Comparison of ENCODE assay signal across 9 mouse cellular contexts in the genomic region with DNA sequence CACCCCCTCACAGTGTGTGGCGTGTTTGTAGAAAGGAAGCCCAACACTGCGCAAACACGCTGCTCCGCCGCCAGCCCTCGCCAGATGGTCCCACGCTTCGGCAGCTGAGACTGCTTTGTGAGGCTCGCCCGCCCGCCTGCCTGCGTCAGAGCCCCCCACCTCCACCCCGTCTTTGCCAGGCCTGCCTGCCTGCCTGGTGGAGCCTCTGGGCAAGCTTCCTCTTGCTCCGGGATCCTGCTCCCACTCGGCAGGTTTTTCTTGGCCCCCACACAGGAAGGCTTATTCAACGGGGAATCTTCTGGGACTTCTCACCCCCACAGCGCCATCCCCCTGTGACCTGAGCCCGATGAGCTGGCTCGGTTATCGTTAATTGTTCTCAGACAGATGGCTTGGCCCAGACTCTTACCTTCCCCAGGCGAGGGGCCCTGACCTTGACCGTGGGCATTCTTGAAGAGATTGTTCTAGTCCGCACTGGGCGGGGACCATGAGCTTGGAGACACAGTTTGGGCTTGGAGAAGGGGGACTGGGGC. TPM values are rescaled to one million over a fixed set of nuclear protein-coding genes. Genes with fewer than 3 reads are reported as not detected.
A peak's percentile ranks its signal among the peaks of the same experiment; 100 is the strongest.
DNase-seq lines count a peak whose midpoint lies in the region; ATAC-seq and TF ChIP-seq lines count a peak whose summit lies in the region.
"Had no signal": no experiment of that assay in that cellular context is flagged by ENCODE, and none has a peak within 500 bp of the region (broad histone marks: within the 10 kb centered on the region; RNA-seq: fewer than 3 reads in every experiment).

No protein-coding gene starts in this region.

- 10% methylated on average over 24 of the region's 24 CpGs for WGBS in heart, embryonic 11.5 days (ENCODE audit: insufficient replicate concordance)
- WGBS in limb, embryonic 15.5 days: 5% methylated on average over 24 of the region's 24 CpGs
- 4% methylated on average over 24 of the region's 24 CpGs for WGBS in neural tube, embryonic 15.5 days

- H3K4me1 ChIP-seq in heart, embryonic 11.5 days (ENCODE audit: control insufficient read depth, insufficient read depth, low read length): peaks cover 14% of the 10 kb centered on the region
- peaks cover 22% of the 10 kb centered on the region for H3K4me1 ChIP-seq in limb, embryonic 15.5 days
- H3K4me1 ChIP-seq in neural tube, embryonic 15.5 days: peaks cover 31% of the 10 kb centered on the region

- peak overlapping the region; percentile 28; the same call in 1 of the 2 replicates for H3K4me3 ChIP-seq in heart, embryonic 11.5 days (ENCODE audit: low read depth, low read length)
- H3K4me3 ChIP-seq in limb, embryonic 15.5 days: peak overlapping the region; percentile 22
- 0 out of 2 replicates have a peak overlapping the region, but pooled peaks have one; percentile 8 for H3K4me3 ChIP-seq in neural tube, embryonic 15.5 days (replicated peaks)

- H3K4me2 ChIP-seq in heart, embryonic 11.5 days: peak overlapping the region; percentile 68
- peak overlapping the region; percentile 49 for H3K4me2 ChIP-seq in limb, embryonic 15.5 days
- peak overlapping the region; percentile 47 for H3K4me2 ChIP-seq in neural tube, embryonic 15.5 days

- TF ChIP-seq POLR2A in brain, embryonic 14.5 days (IDR thresholded peaks at IDR 0.05; ENCODE audit: borderline replicate concordance, extremely low read depth, insufficient read depth, insufficient read length, poor library complexity, severe bottlenecking): no peak

- no peak for TF ChIP-seq CTCF in brain, embryonic 14.5 days (IDR thresholded peaks at IDR 0.05; ENCODE audit: borderline replicate concordance, extremely low read depth, insufficient read depth, insufficient read length)

- H3K27ac ChIP-seq in heart, embryonic 11.5 days (ENCODE audit: low read depth, low read length): 0 out of 2 replicates have a peak overlapping the region, but pooled peaks have one; percentile 4
- H3K27ac ChIP-seq in limb, embryonic 15.5 days: peak overlapping the region; percentile 90
- H3K27ac ChIP-seq in neural tube, embryonic 15.5 days (replicated peaks): peak overlapping the region; percentile 87

- H3K36me3 ChIP-seq in heart, embryonic 11.5 days (ENCODE audit: control insufficient read depth, insufficient read depth, low read length): no peaks in the 10 kb centered on the region
- no peaks in the 10 kb centered on the region for H3K36me3 ChIP-seq in limb, embryonic 15.5 days
- no peaks in the 10 kb centered on the region for H3K36me3 ChIP-seq in neural tube, embryonic 15.5 days

- H3K27me3 ChIP-seq in heart, embryonic 11.5 days (ENCODE audit: control insufficient read depth, insufficient read depth, low read length): no peaks in the 10 kb centered on the region
- H3K27me3 ChIP-seq in limb, embryonic 15.5 days: no peaks in the 10 kb centered on the region
- no peaks in the 10 kb centered on the region for H3K27me3 ChIP-seq in neural tube, embryonic 15.5 days (replicated peaks)
- H3K27me3 ChIP-seq: Patski had no signal

- H3K9me3 ChIP-seq in heart, embryonic 11.5 days (replicated peaks; ENCODE audit: control insufficient read depth, low read length): no peaks in the 10 kb centered on the region
- H3K9me3 ChIP-seq in limb, embryonic 15.5 days: no peaks in the 10 kb centered on the region
- no peaks in the 10 kb centered on the region for H3K9me3 ChIP-seq in neural tube, embryonic 15.5 days (replicated peaks)

- peak; percentile 30 to 40 for DNase-seq in B cell, adult 2 months
- DNase-seq in brain, embryonic 14.5 days (ENCODE audit: low read depth): peak; percentile 97
- DNase-seq in fibroblast of lung, adult 2 months (ENCODE audit: low read depth): peak; percentile 81
- peak; percentile 52 for DNase-seq in kidney, postnatal 14 days
- peak; percentile 84 to 93 for DNase-seq in thymus, postnatal 36 days

- 0 out of 2 replicates have a peak, but pooled peaks have one; percentile 21 for ATAC-seq in heart, embryonic 11.5 days (replicated peaks; ENCODE audit: insufficient number of reproducible peaks, low FRiP score, low TSS enrichment)
- ATAC-seq in limb, embryonic 15.5 days (ENCODE audit: insufficient number of reproducible peaks, low FRiP score, low TSS enrichment, low read depth): peak; percentile 66
- peak; percentile 74 for ATAC-seq in neural tube, embryonic 15.5 days (ENCODE audit: low FRiP score)
- ATAC-seq: Patski had no signal

- H3K9ac ChIP-seq in heart, embryonic 11.5 days (ENCODE audit: low read depth, low read length): peak overlapping the region; percentile 68
- no peak overlapping the region for H3K9ac ChIP-seq in limb, embryonic 15.5 days
- 0 out of 2 replicates have a peak overlapping the region, but pooled peaks have one; percentile 30 for H3K9ac ChIP-seq in neural tube, embryonic 15.5 days (replicated peaks)

RNA-seq across cellular contexts. Expression of gene Ncor2, which starts 37.0 kb away (rescaled TPM):
- 31.6 and 71.5 TPM in 2 replicates for polyA plus RNA-seq in brain, embryonic 14.5 days (2012; rRNA removed)
- polyA plus RNA-seq in heart, embryonic 11.5 days (2014; fragmentation: Nextera tagmentation; extraction: Ambion mirVana): 14.3 and 18.8 TPM in 2 replicates
- 32.7 and 34.1 TPM in 2 replicates for polyA plus RNA-seq in limb, embryonic 15.5 days (2015; fragmentation: Nextera tagmentation; extraction: Ambion mirVana)
- polyA plus RNA-seq in neural tube, embryonic 15.5 days (2015; fragmentation: Nextera tagmentation; extraction: Ambion mirVana): 24.2 and 28.5 TPM in 2 replicates

Comparison
In these comparisons a context has a peak if more than half of its experiments do, and no peak if none do; other contexts are left out.
1. Peak in every context shown above with its lines: DNase-seq, ATAC-seq, H3K4me3 ChIP-seq and H3K27ac ChIP-seq.
2. DNase-seq: peak in every context shown above with its lines; median percentile 97 in brain, embryonic 14.5 days; 88 in thymus, postnatal 36 days; 81 in fibroblast of lung, adult 2 months; 52 in kidney, postnatal 14 days; 35 in B cell, adult 2 months.
3. ATAC-seq: peak in every context shown above with its lines; median percentile 74 in neural tube, embryonic 15.5 days; 66 in limb, embryonic 15.5 days; 21 in heart, embryonic 11.5 days.
4. H3K27ac ChIP-seq: peak in every context shown above with its lines; median percentile 90 in limb, embryonic 15.5 days; 87 in neural tube, embryonic 15.5 days; 4 in heart, embryonic 11.5 days.